Mouse (Mus musculus): ENCODE results near the gene Itga11.

DNA sequence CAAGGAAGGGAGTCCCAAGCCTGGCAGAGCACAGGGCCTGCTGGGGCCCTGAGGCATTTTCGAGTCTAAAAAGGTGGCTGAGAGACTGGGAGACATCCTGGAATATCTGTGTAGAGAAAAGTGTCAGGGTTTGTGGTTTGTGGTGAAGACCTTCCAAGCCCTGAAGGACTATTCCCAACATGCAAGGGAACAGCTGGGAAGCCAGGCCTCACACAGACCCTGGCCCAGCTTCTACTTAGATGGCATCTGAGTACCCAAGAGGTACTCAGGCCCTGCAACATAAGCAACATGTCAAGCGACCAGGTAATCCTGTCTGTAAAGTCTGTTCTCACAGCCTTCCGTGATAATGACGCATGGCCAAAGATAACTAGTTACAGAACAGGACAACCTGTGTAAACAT is 18.6 kb upstream of the Itga11 start:
- TF ChIP-seq CTCF (IDR thresholded peaks at IDR 0.05; ENCODE audit: low read depth): no peak
- TF ChIP-seq EP300 (IDR thresholded peaks at IDR 0.05; ENCODE audit: low read depth): no peak

All from liver, postnatal 0 days (tissue).